In genomic region chr7:118443371-118443770, GRCm38 (mm10) we compare ENCODE assay signal across 9 mouse cellular contexts. TPM values are rescaled to one million over a fixed set of nuclear protein-coding genes. Genes with fewer than 3 reads are reported as not detected.
DNase-seq lines count a peak whose midpoint lies in the region; ATAC-seq and TF ChIP-seq lines count a peak whose summit lies in the region.
"Had no signal": no experiment of that assay in that cellular context is flagged by ENCODE, and none has a peak within 500 bp of the region (broad histone marks: within the 10 kb centered on the region; RNA-seq: fewer than 3 reads in every experiment).

No protein-coding gene starts in this region.

- no peak for TF ChIP-seq EP300 in lung, postnatal 0 days (IDR thresholded peaks at IDR 0.05)

- H3K4me1 ChIP-seq in forebrain, embryonic 11.5 days (replicated peaks; ENCODE audit: control insufficient read depth, insufficient read depth, low read length): peaks cover 10% of the 10 kb centered on the region; the same call in 1 of the 2 replicates
- H3K4me1 ChIP-seq in forebrain, embryonic 10.5 days: peaks cover 33% of the 10 kb centered on the region
- peaks cover 15% of the 10 kb centered on the region for H3K4me1 ChIP-seq in forebrain, embryonic 16.5 days (replicated peaks; ENCODE audit: control insufficient read depth, insufficient read depth, low read length)
- no peaks in the 10 kb centered on the region; the same call in 1 of the 2 replicates for H3K4me1 ChIP-seq in lung, postnatal 0 days (ENCODE audit: insufficient read depth, low read depth, low read length)

- H3K9me3 ChIP-seq in forebrain, embryonic 11.5 days (ENCODE audit: control insufficient read depth, low read length): no peaks in the 10 kb centered on the region
- no peaks in the 10 kb centered on the region for H3K9me3 ChIP-seq in forebrain, embryonic 10.5 days
- H3K9me3 ChIP-seq in forebrain, embryonic 16.5 days (ENCODE audit: control insufficient read depth, low read length): no peaks in the 10 kb centered on the region
- no peaks in the 10 kb centered on the region for H3K9me3 ChIP-seq in lung, postnatal 0 days (ENCODE audit: low read length)

- no peak for TF ChIP-seq CTCF in C2C12 (IDR thresholded peaks at IDR 0.05; ENCODE audit: control insufficient read depth, insufficient read depth, insufficient read length)
- no peak for TF ChIP-seq CTCF in lung, postnatal 0 days (IDR thresholded peaks at IDR 0.05)

- no peak overlapping the region for H3K4me3 ChIP-seq in forebrain, embryonic 11.5 days (ENCODE audit: low read depth, low read length)
- no peak overlapping the region for H3K4me3 ChIP-seq in forebrain, embryonic 10.5 days
- no peak overlapping the region for H3K4me3 ChIP-seq in C2C12 (ENCODE audit: insufficient read depth, poor library complexity, severe bottlenecking)
- H3K4me3 ChIP-seq in forebrain, embryonic 16.5 days (replicated peaks; ENCODE audit: low read length): no peak overlapping the region
- H3K4me3 ChIP-seq in lung, postnatal 0 days (ENCODE audit: low read depth, low read length): no peak overlapping the region

- WGBS in forebrain, embryonic 11.5 days: 4% methylated on average over 9 of the region's 9 CpGs
- WGBS in forebrain, embryonic 10.5 days: 4% methylated on average over 9 of the region's 9 CpGs
- 4% methylated on average over 9 of the region's 9 CpGs for WGBS in forebrain, embryonic 16.5 days
- WGBS in lung, postnatal 0 days: 7% methylated on average over 9 of the region's 9 CpGs

- H3K27ac ChIP-seq in forebrain, embryonic 11.5 days (ENCODE audit: low read depth, low read length): no peak overlapping the region
- H3K27ac ChIP-seq in forebrain, embryonic 10.5 days: no peak overlapping the region
- no peak overlapping the region for H3K27ac ChIP-seq in forebrain, embryonic 16.5 days (ENCODE audit: low read length)
- H3K27ac ChIP-seq in lung, postnatal 0 days (ENCODE audit: low read length): no peak overlapping the region

- no peak overlapping the region; the same call in 1 of the 2 replicates for H3K9ac ChIP-seq in forebrain, embryonic 11.5 days (ENCODE audit: low read length)
- no peak overlapping the region for H3K9ac ChIP-seq in forebrain, embryonic 16.5 days (replicated peaks; ENCODE audit: low read depth, low read length)
- no peak overlapping the region for H3K9ac ChIP-seq in lung, postnatal 0 days (replicated peaks; ENCODE audit: low read depth)

- peak; percentile 56 for DNase-seq in forebrain, embryonic 11.5 days (ENCODE audit: low spot score)
- DNase-seq in forebrain, embryonic 10.5 days (ENCODE audit: extremely low spot score, low spot score): no peak
- peak; percentile 14 for DNase-seq in left cerebral cortex, postnatal 4 days
- DNase-seq in lung, postnatal 0 days (ENCODE audit: low spot score): no peak
- DNase-seq in adrenal gland, adult 2 months: no peak
- DNase-seq: B cell, adult 2 months had no signal

- H3K79me3 ChIP-seq in C2C12 (ENCODE audit: low read depth): no peaks in the 10 kb centered on the region

- 0 out of 2 replicates have a peak overlapping the region, but pooled peaks have one; percentile 8 for H3K4me2 ChIP-seq in forebrain, embryonic 11.5 days (ENCODE audit: low read depth, low read length, severe bottlenecking)
- H3K4me2 ChIP-seq in forebrain, embryonic 16.5 days (ENCODE audit: low read length): peak overlapping the region; percentile 21; the same call in 1 of the 2 replicates
- H3K4me2 ChIP-seq in lung, postnatal 0 days (replicated peaks; ENCODE audit: low read depth, low read length): no peak overlapping the region

- ATAC-seq in forebrain, embryonic 11.5 days (replicated peaks; ENCODE audit: low FRiP score): no peak
- ATAC-seq in forebrain, embryonic 16.5 days: no peak
- ATAC-seq in lung, postnatal 0 days: no peak
- no peak for ATAC-seq in monocyte, adult 5-6 weeks (replicated peaks; ENCODE audit: insufficient number of reproducible peaks, low FRiP score, low TSS enrichment, poor library complexity, severe bottlenecking)

- no peaks in the 10 kb centered on the region for H3K79me2 ChIP-seq in C2C12 (ENCODE audit: control insufficient read depth, insufficient read depth)

- no peaks in the 10 kb centered on the region for H3K36me3 ChIP-seq in forebrain, embryonic 11.5 days (ENCODE audit: control insufficient read depth, insufficient read depth, low read length)
- H3K36me3 ChIP-seq in forebrain, embryonic 10.5 days (replicated peaks): no peaks in the 10 kb centered on the region
- H3K36me3 ChIP-seq in C2C12 (ENCODE audit: control insufficient read depth, insufficient read depth): no peaks in the 10 kb centered on the region
- no peaks in the 10 kb centered on the region for H3K36me3 ChIP-seq in forebrain, embryonic 16.5 days (ENCODE audit: control insufficient read depth, insufficient read depth)
- no peaks in the 10 kb centered on the region for H3K36me3 ChIP-seq in lung, postnatal 0 days (ENCODE audit: insufficient read depth, low read length)

- H3ac ChIP-seq in C2C12 (ENCODE audit: control insufficient read depth, insufficient read length, low read depth): peak overlapping the region; percentile 3

- H3K27me3 ChIP-seq in forebrain, embryonic 11.5 days (ENCODE audit: control insufficient read depth, insufficient read depth, low read length): no peaks in the 10 kb centered on the region; the same call in 1 of the 2 replicates
- H3K27me3 ChIP-seq in forebrain, embryonic 10.5 days (ENCODE audit: poor library complexity, severe bottlenecking): peaks cover 70% of the 10 kb centered on the region
- no peaks in the 10 kb centered on the region for H3K27me3 ChIP-seq in C2C12 (ENCODE audit: control insufficient read depth, insufficient read depth, insufficient read length)
- H3K27me3 ChIP-seq in forebrain, embryonic 16.5 days (replicated peaks; ENCODE audit: control insufficient read depth, insufficient read depth, low read length): peaks cover 4% of the 10 kb centered on the region; the same call in 1 of the 2 replicates
- H3K27me3 ChIP-seq in lung, postnatal 0 days (replicated peaks; ENCODE audit: insufficient read depth, low read length): peaks cover 5% of the 10 kb centered on the region; the same call in 1 of the 2 replicates

- intact Hi-C loops in left cerebral cortex, postnatal 4 days (cut with DNase I): no loop called here

TF ChIP-seq in C2C12, 6 proteins besides CTCF, POLR2A, EP300 and RAD21:
- TF ChIP-seq USF1 (IDR thresholded peaks at IDR 0.05; ENCODE audit: low read depth) (no peak), FOSL1 (IDR thresholded peaks at IDR 0.05; ENCODE audit: insufficient read depth, low read length, poor library complexity, severe bottlenecking) (no peak), CEBPB (IDR thresholded peaks at IDR 0.05; ENCODE audit: low read depth) (no peak), MAX (IDR thresholded peaks at IDR 0.05) (no peak), MYOD1 (IDR thresholded peaks at IDR 0.05; ENCODE audit: control insufficient read depth, insufficient read length, low read depth) (no peak), MYOG (IDR thresholded peaks at IDR 0.05; ENCODE audit: control insufficient read depth, extremely low read depth, insufficient read length) (no peak)

RNA-seq across cellular contexts. Expression of gene Syt17, which starts 4.7 kb away (rescaled TPM):
- polyA plus RNA-seq in forebrain, embryonic 11.5 days (2014; fragmentation: Nextera tagmentation; extraction: Ambion mirVana): 2.4 and 3.2 TPM in 2 replicates
- 1.2 and 1.4 TPM in 2 replicates for polyA plus RNA-seq in forebrain, embryonic 10.5 days (2016; fragmentation: Nextera tagmentation; extraction: Ambion mirVana)
- 5.3 TPM for polyA plus RNA-seq in C2C12 (2012; fragmentation: generic; extraction: Trizol)
- 6.0 and 7.1 TPM in 2 replicates for polyA plus RNA-seq in forebrain, embryonic 16.5 days (2015; fragmentation: Nextera tagmentation; extraction: Ambion mirVana)
- total RNA-seq in left cerebral cortex, postnatal 4 days (2021): 10 to 100 TPM; 15.7 to 18.9 TPM
- polyA plus RNA-seq in lung, postnatal 0 days (2015; fragmentation: Nextera tagmentation; extraction: Ambion mirVana): 4.3 and 4.4 TPM in 2 replicates
- not detected in 3 replicates for total RNA-seq in monocyte, adult 5-6 weeks (2017)
- 10 to 100 TPM in 1 of 2 experiments, 1 to 10 TPM in 1; 6.0 to 11.4 TPM for total RNA-seq in adrenal gland, adult 2 months (2021)
- polyA plus RNA-seq in adrenal gland, adult 2 months (2012; rRNA removed): 3.9 and 6.2 TPM in 2 replicates

RNA-seq across cellular contexts. Expression of gene Itpripl2, which starts 48.4 kb away (rescaled TPM):
- polyA plus RNA-seq in forebrain, embryonic 11.5 days (2014; fragmentation: Nextera tagmentation; extraction: Ambion mirVana): 0.61 and 1.1 TPM in 2 replicates
- 0.82 and 0.95 TPM in 2 replicates for polyA plus RNA-seq in forebrain, embryonic 10.5 days (2016; fragmentation: Nextera tagmentation; extraction: Ambion mirVana)
- 23.0 TPM for polyA plus RNA-seq in C2C12 (2012; fragmentation: generic; extraction: Trizol)
- polyA plus RNA-seq in forebrain, embryonic 16.5 days (2015; fragmentation: Nextera tagmentation; extraction: Ambion mirVana): 0.75 and 0.89 TPM in 2 replicates
- 1 to 10 TPM; 3.5 to 3.9 TPM for total RNA-seq in left cerebral cortex, postnatal 4 days (2021)
- 14.5 and 16.2 TPM in 2 replicates for polyA plus RNA-seq in lung, postnatal 0 days (2015; fragmentation: Nextera tagmentation; extraction: Ambion mirVana)
- 13.5 to 17.3 TPM (median 14.1 TPM) in 3 replicates for total RNA-seq in monocyte, adult 5-6 weeks (2017)
- total RNA-seq in adrenal gland, adult 2 months (2021): 10 to 100 TPM; 10.4 to 18.6 TPM
- polyA plus RNA-seq in adrenal gland, adult 2 months (2012; rRNA removed): 16.4 and 19.5 TPM in 2 replicates

Comparison
In these comparisons a context has a peak if more than half of its experiments do, and no peak if none do; other contexts are left out.
1. DNase-seq: peak in forebrain, embryonic 11.5 days (single experiment) and left cerebral cortex, postnatal 4 days (single experiment); none in forebrain, embryonic 10.5 days (single experiment), lung, postnatal 0 days (single experiment) and adrenal gland, adult 2 months (single experiment).